Mouse (Mus musculus): ENCODE data around the gene Gm17509. TPM values are rescaled to one million over a fixed set of nuclear protein-coding genes. Genes with fewer than 3 reads are reported as not detected.

Gm17509 gene
- 0.29 and 0.48 TPM in 2 replicates for polyA plus RNA-seq (2014; fragmentation: Nextera tagmentation; extraction: Ambion mirVana)

DNA sequence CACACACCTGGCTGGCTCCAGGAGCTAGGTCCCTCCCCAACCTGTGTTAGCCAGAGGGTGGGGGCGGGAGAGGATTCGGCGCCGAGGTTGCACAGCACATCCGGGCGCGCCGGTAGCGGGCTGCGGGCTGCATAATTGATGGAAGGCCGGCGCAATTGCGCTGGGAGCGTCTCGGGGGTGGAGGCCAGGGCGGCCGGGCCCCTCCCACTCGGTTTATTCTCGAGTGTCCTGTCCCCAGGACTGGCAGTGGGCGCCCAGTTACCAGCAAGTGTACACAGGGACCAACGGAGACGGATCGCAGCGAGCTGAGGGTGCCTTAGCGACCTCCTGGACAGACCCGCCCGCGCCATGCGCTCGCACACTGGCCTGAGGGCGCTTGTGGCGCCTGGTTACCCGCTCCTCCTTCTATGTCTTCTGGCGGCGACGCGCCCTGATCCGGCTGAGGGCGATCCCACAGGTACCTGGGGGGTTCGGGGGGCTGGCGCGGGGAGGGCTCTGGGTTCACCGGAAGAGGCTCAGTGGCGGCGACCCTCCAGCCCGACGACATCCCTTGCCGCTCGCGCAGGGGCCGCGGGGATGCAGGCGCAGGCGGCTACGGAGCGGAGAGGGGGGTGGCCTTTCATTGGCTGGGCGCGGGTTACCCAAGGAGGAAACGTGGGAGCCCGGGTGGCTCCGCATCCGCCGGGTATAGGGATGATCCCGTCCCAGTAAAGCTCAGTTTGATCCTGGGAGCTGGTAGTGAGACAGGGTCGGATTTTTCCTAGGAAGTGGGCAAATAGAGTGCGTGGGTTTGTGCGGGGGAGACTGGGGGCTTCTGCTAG is at the start of gene Gm17509:
Gene Gm17509 (minus strand): TSS at position 575 of the 821 bp plus-strand sequence.
- DNase-seq (ENCODE audit: low spot score) (peak; percentile 67), ATAC-seq (ENCODE audit: low FRiP score) (peak; percentile 91)
- Histone ChIP-seq H3K4me1 (replicated peaks; ENCODE audit: control insufficient read depth, insufficient read depth, low read length) (peaks cover 16% of the 10 kb centered on the region), H3K4me2 (replicated peaks) (peak within 1 kb of the TSS; percentile 80), H3K27me3 (ENCODE audit: control insufficient read depth, insufficient read depth, low read length) (no peaks in the 10 kb centered on the region), H3K4me3 (replicated peaks; ENCODE audit: low read length) (peak within 1 kb of the TSS; percentile 82), H3K36me3 (replicated peaks; ENCODE audit: control insufficient read depth, insufficient read depth) (no peaks in the 10 kb centered on the region), H3K27ac (peak within 1 kb of the TSS; percentile 86), H3K9ac (peak within 1 kb of the TSS; percentile 95), H3K9me3 (ENCODE audit: control insufficient read depth, low read length) (no peaks in the 10 kb centered on the region)
- WGBS, result under 1% methylated on average over 67 of the region's 67 CpGs

DNA sequence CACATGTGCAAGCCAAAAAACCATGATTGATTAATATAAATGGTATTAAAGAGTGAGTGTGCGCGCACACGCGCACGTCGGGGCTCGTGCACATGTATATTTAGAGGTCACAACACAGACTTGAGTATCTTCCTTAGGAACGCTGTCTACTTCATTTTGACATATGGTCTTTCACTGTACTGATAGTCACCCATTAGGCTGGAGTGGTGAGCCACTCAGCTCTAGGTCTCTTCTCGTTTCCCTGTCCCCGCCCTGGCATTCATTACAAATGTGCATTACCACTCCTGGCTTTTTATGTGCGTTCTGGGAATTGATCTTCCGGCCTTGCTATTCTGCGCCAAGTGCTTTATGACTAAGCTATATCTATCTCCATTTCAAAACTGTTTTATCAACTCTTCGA is 47.1 kb upstream of the Gm17509 start:
- no peaks in the 10 kb centered on the region for H3K4me1 ChIP-seq (replicated peaks; ENCODE audit: control insufficient read depth, insufficient read depth, low read length)
- no peak for DNase-seq (ENCODE audit: low spot score)
- WGBS, result 93% methylated on average over 14 of the region's 14 CpGs
- H3K9ac ChIP-seq, result no peak overlapping the region
- H3K27me3 ChIP-seq (ENCODE audit: control insufficient read depth, insufficient read depth, low read length), result no peaks in the 10 kb centered on the region
- no peak overlapping the region for H3K4me2 ChIP-seq (replicated peaks)
- no peak for ATAC-seq (ENCODE audit: low FRiP score)
- H3K36me3 ChIP-seq (replicated peaks; ENCODE audit: control insufficient read depth, insufficient read depth), result 0 out of 2 replicates have a peak, but pooled peaks cover 4% of the 10 kb centered on the region
- H3K4me3 ChIP-seq (replicated peaks; ENCODE audit: low read length), result no peak overlapping the region
- no peak overlapping the region for H3K27ac ChIP-seq
- H3K9me3 ChIP-seq (ENCODE audit: control insufficient read depth, low read length), result no peaks in the 10 kb centered on the region

DNA sequence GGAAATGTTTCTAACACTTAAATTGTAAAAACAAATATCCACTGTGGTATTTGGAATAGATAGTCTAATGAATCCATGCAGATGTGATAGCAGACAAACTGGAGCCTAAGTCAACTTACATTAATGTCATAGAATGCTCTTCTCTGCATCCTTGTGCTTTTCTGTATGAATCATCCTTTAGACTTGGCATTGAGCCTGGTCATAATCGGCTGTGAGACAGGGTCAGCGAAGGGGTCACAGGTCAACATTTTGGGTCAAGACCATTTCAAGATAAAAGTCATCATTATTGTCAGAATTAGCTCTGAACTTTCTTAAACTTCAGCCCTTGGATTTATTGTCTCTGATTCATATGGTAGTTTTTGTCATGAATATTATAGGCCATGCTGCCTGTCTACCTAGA is 45.3 kb upstream of the Gm17509 start:
- H3K27ac ChIP-seq, result no peak overlapping the region
- DNase-seq (ENCODE audit: low spot score), result no peak
- no peak overlapping the region for H3K4me2 ChIP-seq (replicated peaks)
- H3K4me1 ChIP-seq (replicated peaks; ENCODE audit: control insufficient read depth, insufficient read depth, low read length), result no peaks in the 10 kb centered on the region
- no peak overlapping the region for H3K4me3 ChIP-seq (replicated peaks; ENCODE audit: low read length)
- WGBS, result 67% methylated on average over 2 of the region's 2 CpGs
- H3K36me3 ChIP-seq (replicated peaks; ENCODE audit: control insufficient read depth, insufficient read depth), result 0 out of 2 replicates have a peak, but pooled peaks cover 4% of the 10 kb centered on the region
- no peaks in the 10 kb centered on the region for H3K9me3 ChIP-seq (ENCODE audit: control insufficient read depth, low read length)
- ATAC-seq (ENCODE audit: low FRiP score), result no peak
- H3K9ac ChIP-seq, result no peak overlapping the region
- H3K27me3 ChIP-seq (ENCODE audit: control insufficient read depth, insufficient read depth, low read length), result no peaks in the 10 kb centered on the region

DNA sequence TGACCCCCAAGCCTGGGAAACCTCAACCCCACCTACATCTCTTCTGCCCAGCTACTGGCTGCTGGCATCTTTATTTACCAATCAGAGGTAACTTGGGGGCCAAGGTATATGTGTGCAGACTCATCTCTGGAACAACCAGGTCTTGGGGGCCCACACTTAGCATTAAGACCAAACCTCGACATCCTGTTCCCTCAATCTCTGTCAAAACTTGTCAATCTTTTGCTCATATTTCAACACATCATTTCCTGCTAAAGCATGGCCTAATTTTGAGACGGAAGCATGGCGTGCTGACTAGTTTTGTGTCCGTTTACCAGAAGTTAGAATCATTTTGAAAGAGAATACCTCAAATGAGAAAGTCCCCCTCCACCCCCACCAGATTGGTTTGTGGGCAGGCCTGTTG is 39.8 kb upstream of the Gm17509 start:
- Histone ChIP-seq H3K9ac (no peak overlapping the region), H3K27ac (no peak overlapping the region), H3K9me3 (ENCODE audit: control insufficient read depth, low read length) (no peaks in the 10 kb centered on the region), H3K4me2 (replicated peaks) (no peak overlapping the region), H3K4me3 (replicated peaks; ENCODE audit: low read length) (no peak overlapping the region), H3K36me3 (replicated peaks; ENCODE audit: control insufficient read depth, insufficient read depth) (0 out of 2 replicates have a peak, but pooled peaks cover 4% of the 10 kb centered on the region), H3K4me1 (replicated peaks; ENCODE audit: control insufficient read depth, insufficient read depth, low read length) (no peaks in the 10 kb centered on the region), H3K27me3 (ENCODE audit: control insufficient read depth, insufficient read depth, low read length) (no peaks in the 10 kb centered on the region)
- DNase-seq (ENCODE audit: low spot score), result no peak
- ATAC-seq (ENCODE audit: low FRiP score), result no peak
- 94% methylated on average over 4 of the region's 4 CpGs for WGBS

DNA sequence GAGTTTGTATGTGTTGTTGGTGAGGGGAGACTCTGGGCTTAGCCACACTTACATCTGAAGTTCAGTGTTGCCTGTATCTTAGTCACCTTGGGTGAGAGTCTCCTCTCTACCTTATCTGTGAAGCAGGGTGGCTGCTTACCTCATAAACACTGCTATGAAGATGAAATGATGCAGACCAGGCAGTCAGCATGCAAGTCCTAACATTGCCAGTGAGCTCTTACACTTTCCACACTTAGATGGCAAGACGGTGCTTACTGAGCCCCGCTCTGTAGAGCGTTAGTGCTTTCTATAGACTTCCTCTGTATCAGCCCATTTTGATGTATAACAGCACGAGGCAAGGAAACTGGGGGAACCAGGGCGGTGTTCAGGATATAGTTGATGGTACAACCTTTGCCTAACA is 21.7 kb upstream of the Gm17509 start:
- ATAC-seq (ENCODE audit: low FRiP score) (no peak), DNase-seq (ENCODE audit: low spot score) (no peak)
- whole genome bisulfite sequencing, result 89% methylated on average over 5 of the region's 5 CpGs
- no peaks in the 10 kb centered on the region for H3K9me3 ChIP-seq (ENCODE audit: control insufficient read depth, low read length)
- no peaks in the 10 kb centered on the region for H3K36me3 ChIP-seq (replicated peaks; ENCODE audit: control insufficient read depth, insufficient read depth)
- no peak overlapping the region for H3K9ac ChIP-seq
- no peaks in the 10 kb centered on the region for H3K27me3 ChIP-seq (ENCODE audit: control insufficient read depth, insufficient read depth, low read length)
- H3K4me3 ChIP-seq (replicated peaks; ENCODE audit: low read length), result no peak overlapping the region
- H3K4me2 ChIP-seq (replicated peaks), result no peak overlapping the region
- no peak overlapping the region for H3K27ac ChIP-seq
- no peaks in the 10 kb centered on the region for H3K4me1 ChIP-seq (replicated peaks; ENCODE audit: control insufficient read depth, insufficient read depth, low read length)

DNA sequence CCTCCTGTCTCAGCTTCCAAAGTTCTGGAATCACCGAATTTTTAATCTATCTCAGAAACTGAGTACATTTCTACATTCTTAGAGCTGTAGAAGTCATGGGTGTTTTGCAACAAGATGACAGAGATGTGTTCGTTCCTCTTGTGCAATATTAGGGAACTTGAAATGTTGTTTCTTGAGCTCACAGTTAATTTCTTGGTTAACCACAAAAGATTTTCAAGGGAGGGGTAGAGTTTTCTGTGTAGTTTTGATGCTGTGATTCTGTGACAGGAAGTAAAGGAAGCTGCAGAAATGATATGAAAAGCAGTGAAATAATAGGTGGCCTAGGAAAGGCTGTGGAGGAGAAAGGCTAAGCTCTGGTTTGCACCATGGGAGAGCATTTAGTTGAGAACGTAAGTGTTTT is 21.2 kb upstream of the Gm17509 start:
- Histone ChIP-seq H3K9me3 (ENCODE audit: control insufficient read depth, low read length) (no peaks in the 10 kb centered on the region), H3K27me3 (ENCODE audit: control insufficient read depth, insufficient read depth, low read length) (no peaks in the 10 kb centered on the region), H3K4me3 (replicated peaks; ENCODE audit: low read length) (no peak overlapping the region), H3K27ac (no peak overlapping the region), H3K36me3 (replicated peaks; ENCODE audit: control insufficient read depth, insufficient read depth) (no peaks in the 10 kb centered on the region), H3K9ac (no peak overlapping the region), H3K4me1 (replicated peaks; ENCODE audit: control insufficient read depth, insufficient read depth, low read length) (no peaks in the 10 kb centered on the region), H3K4me2 (replicated peaks) (no peak overlapping the region)
- 94% methylated on average over 3 of the region's 3 CpGs for WGBS
- DNase-seq (ENCODE audit: low spot score), result no peak
- ATAC-seq (ENCODE audit: low FRiP score), result no peak

DNA sequence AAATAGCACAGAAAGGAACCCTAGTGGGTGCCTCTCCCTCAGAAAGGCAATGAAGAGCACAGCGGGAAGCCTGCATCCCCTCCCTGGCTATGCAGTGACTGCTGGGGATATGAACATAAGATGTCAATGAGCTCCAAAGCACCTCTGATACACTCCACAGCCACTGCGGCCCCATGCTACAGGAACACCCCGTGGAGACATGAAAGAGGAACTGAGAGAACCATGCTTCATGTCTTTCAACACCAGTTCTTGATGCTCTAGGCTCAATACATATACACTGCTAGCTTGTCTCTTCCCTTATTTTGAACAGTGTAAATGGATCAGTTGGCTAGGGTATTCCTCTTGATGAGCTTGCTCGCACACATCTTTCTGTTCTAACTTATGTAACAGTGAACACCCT is 16.2 kb upstream of the Gm17509 start:
- Histone ChIP-seq H3K4me1 (replicated peaks; ENCODE audit: control insufficient read depth, insufficient read depth, low read length) (peaks cover 10% of the 10 kb centered on the region; the same call in 1 of the 2 replicates), H3K4me2 (replicated peaks) (no peak overlapping the region), H3K36me3 (replicated peaks; ENCODE audit: control insufficient read depth, insufficient read depth) (no peaks in the 10 kb centered on the region), H3K4me3 (replicated peaks; ENCODE audit: low read length) (no peak overlapping the region), H3K27ac (no peak overlapping the region), H3K27me3 (ENCODE audit: control insufficient read depth, insufficient read depth, low read length) (no peaks in the 10 kb centered on the region), H3K9ac (no peak overlapping the region), H3K9me3 (ENCODE audit: control insufficient read depth, low read length) (no peaks in the 10 kb centered on the region)
- no peak for ATAC-seq (ENCODE audit: low FRiP score)
- WGBS, result 89% methylated on average over 4 of the region's 4 CpGs
- DNase-seq (ENCODE audit: low spot score), result no peak

DNA sequence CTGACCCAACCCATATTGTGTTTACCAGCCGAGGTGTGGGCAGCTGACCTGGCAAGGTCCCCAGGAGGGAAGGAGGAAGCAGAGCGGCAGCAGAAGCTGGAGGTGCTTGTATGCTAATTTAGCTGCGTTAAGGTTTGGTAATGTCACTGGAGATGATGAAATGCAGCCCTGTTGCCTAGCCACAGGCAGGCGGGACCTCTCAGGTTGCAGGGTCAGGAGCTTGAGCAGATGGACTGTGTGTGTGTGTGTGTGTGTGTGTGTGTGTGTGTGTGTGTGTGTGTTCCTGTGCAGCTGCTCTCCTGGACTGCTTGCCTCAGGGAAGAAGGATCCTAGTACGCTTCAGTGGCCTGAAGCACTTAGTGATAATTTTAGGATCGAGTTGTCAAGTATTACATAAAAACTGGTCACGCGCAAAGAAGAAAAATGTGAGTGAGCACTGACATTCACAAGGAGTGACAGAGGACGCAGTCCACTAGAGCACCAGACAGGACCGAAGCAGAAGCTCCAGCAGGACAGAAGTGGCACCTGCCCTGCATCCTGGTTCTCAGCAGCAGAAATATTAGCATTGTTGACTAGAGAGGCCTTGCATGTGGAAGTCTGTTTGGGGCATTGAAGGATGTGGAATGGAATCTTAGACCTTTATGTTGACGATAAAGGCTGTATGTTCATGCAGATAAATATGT is 14.8 kb upstream of the Gm17509 start:
- Histone ChIP-seq H3K4me3 (replicated peaks; ENCODE audit: low read length) (no peak overlapping the region), H3K9me3 (ENCODE audit: control insufficient read depth, low read length) (no peaks in the 10 kb centered on the region), H3K9ac (no peak overlapping the region), H3K27ac (peak overlapping the region; percentile 32; the same call in 1 of the 2 replicates), H3K27me3 (ENCODE audit: control insufficient read depth, insufficient read depth, low read length) (no peaks in the 10 kb centered on the region), H3K4me1 (replicated peaks; ENCODE audit: control insufficient read depth, insufficient read depth, low read length) (peaks cover 10% of the 10 kb centered on the region; the same call in 1 of the 2 replicates), H3K4me2 (replicated peaks) (no peak overlapping the region; the same call in 1 of the 2 replicates), H3K36me3 (replicated peaks; ENCODE audit: control insufficient read depth, insufficient read depth) (no peaks in the 10 kb centered on the region)
- DNase-seq (ENCODE audit: low spot score), result no peak
- peak; percentile 75; the same call in 1 of the 2 replicates for ATAC-seq (ENCODE audit: low FRiP score)
- WGBS, result 41% methylated on average over 11 of the region's 11 CpGs

DNA sequence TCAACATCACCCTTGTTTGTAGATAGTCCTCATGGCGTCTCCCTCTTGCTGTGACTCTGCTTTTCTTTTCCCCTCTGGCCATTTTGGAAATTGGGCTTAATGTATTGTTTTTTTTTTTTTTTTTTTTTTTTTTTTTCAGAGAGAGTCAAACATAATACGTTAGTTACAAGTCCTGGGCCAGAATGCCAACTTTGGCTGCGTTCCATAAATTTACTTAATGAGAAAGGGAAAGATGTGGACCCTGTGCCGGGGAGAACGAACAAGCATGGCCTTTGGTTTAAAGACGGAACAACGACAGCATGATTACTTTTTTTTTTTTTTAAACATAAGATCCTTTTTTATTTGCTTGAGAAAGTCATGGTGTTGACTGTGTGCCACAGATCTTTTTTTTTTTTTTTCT is 13.6 kb upstream of the Gm17509 start:
- H3K36me3 ChIP-seq (replicated peaks; ENCODE audit: control insufficient read depth, insufficient read depth), result no peaks in the 10 kb centered on the region
- no peaks in the 10 kb centered on the region for H3K27me3 ChIP-seq (ENCODE audit: control insufficient read depth, insufficient read depth, low read length)
- DNase-seq (ENCODE audit: low spot score) (no peak), ATAC-seq (ENCODE audit: low FRiP score) (no peak)
- 59% methylated on average over 7 of the region's 7 CpGs for WGBS
- no peak overlapping the region for H3K4me2 ChIP-seq (replicated peaks)
- H3K4me1 ChIP-seq (replicated peaks; ENCODE audit: control insufficient read depth, insufficient read depth, low read length), result peaks cover 10% of the 10 kb centered on the region; the same call in 1 of the 2 replicates
- H3K27ac ChIP-seq, result no peak overlapping the region
- H3K4me3 ChIP-seq (replicated peaks; ENCODE audit: low read length), result no peak overlapping the region
- H3K9me3 ChIP-seq (ENCODE audit: control insufficient read depth, low read length), result no peaks in the 10 kb centered on the region
- H3K9ac ChIP-seq, result no peak overlapping the region
